Mouse (Mus musculus) bone marrow, adult 2 months (tissue): ENCODE results near the gene Gabrb2.

Experiments used
- CTCF ChIP-seq: fragments of 200-500 bp; IDR thresholded peaks from 2 replicates; pipeline ENCODE4 v1.5.1; 2011; ENCODE audit warnings: low read length, control low read depth; ENCODE audit not compliant: control insufficient read depth, insufficient read depth
- POLR2A ChIP-seq: fragments of 200-500 bp; IDR thresholded peaks from 2 replicates; pipeline ENCODE4 v1.6.1; 2011; ENCODE audit warnings: low read depth, mild to moderate bottlenecking, control low read depth, low read length, borderline replicate concordance; ENCODE audit not compliant: control insufficient read depth

DNA sequence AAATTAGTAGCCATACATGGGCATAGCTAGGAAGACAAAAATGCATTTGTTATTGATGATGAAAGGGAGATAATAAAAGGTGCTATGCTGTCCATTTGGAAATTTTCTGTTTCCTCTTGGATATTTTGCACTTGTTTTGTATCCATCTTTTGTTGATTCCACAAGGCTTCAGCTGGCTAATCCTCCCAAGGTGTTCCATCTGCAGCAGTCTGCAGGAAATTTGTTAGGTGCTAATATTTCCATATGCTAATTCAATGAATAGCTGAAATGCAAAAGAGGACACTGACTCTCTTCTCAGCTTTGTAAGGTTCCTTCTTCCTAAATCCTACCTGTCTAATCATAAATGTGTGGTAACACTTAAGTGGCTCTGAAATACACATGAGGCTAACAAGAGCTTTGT, 24.1 kb downstream of the Gabrb2 start:
- TF ChIP-seq CTCF (no peak), POLR2A (no peak)
